Comparison of ENCODE assay signal across 8 mouse cellular contexts in the genomic region with DNA sequence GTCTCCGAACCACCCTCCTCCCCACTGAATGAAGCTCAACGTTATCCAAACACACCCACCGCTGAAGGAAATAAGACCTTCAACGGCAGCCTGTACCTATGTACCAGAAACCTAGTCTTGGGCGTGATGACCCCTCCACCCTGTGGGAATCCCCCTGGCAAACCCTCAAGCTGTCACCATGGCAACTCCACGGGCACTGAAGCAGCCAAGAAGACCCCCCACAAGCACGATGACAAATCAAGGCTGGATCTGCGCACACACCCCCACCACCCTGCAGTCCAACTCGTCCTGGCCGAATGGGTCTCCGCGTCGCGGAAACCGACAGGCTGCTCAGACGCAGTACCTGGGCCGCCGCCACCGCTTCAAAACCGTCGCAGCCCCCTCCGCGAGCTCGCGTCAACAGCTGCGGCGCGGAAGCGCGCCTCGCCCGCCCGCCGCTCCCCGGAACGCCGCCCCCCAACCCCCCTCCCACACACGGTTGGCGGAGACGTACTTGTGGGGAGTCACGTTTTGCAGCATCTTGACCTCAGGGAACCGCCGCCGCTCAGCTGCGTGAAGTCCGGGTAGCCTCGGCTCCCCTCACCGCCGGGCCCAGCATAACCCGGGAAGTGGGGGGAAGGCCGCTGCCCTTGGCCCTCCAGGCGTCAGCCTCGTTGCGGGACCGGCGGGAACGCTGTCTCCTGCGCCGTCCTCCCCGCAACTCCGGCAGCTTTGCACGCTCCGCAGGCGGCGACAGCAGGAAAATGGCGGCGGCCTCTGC. TPM values are rescaled to one million over a fixed set of nuclear protein-coding genes. Genes with fewer than 3 reads are reported as not detected.
DNase-seq lines count a peak whose midpoint lies in the region; ATAC-seq and TF ChIP-seq lines count a peak whose summit lies in the region.

No protein-coding gene starts in this region.

- WGBS in forebrain, embryonic 14.5 days = under 1% methylated on average over 60 of the region's 67 CpGs
- WGBS in hindbrain, embryonic 16.5 days = under 1% methylated on average over 55 of the region's 67 CpGs
- WGBS in liver, embryonic 14.5 days (ENCODE audit: insufficient replicate concordance) = under 1% methylated on average over 65 of the region's 67 CpGs
- WGBS in neural tube, embryonic 15.5 days = under 1% methylated on average over 67 of the region's 67 CpGs

- H3K27me3 ChIP-seq in forebrain, embryonic 14.5 days (replicated peaks; ENCODE audit: control insufficient read depth, insufficient read depth, low read length) = no peaks in the 10 kb centered on the region
- no peaks in the 10 kb centered on the region for H3K27me3 ChIP-seq in hindbrain, embryonic 16.5 days (replicated peaks; ENCODE audit: control insufficient read depth, insufficient read depth, low read length)
- H3K27me3 ChIP-seq in liver, embryonic 14.5 days (ENCODE audit: control insufficient read depth, insufficient read depth, low read length) = no peaks in the 10 kb centered on the region
- no peaks in the 10 kb centered on the region for H3K27me3 ChIP-seq in neural tube, embryonic 15.5 days (replicated peaks)

- no peak for TF ChIP-seq CTCF in liver, embryonic 14.5 days (IDR thresholded peaks at IDR 0.05; ENCODE audit: low read depth)

- no peak for ATAC-seq in forebrain, embryonic 14.5 days
- ATAC-seq in hindbrain, embryonic 16.5 days = no peak
- ATAC-seq in liver, embryonic 14.5 days (ENCODE audit: insufficient read depth) = no peak
- no peak for ATAC-seq in neural tube, embryonic 15.5 days (ENCODE audit: low FRiP score)
- ATAC-seq in megakaryocyte progenitor cell, adult 5-6 weeks (replicated peaks; ENCODE audit: poor library complexity) = no peak

- peaks cover 13% of the 10 kb centered on the region for H3K4me1 ChIP-seq in forebrain, embryonic 14.5 days (ENCODE audit: control insufficient read depth, insufficient read depth, low read length)
- peaks cover 12% of the 10 kb centered on the region for H3K4me1 ChIP-seq in hindbrain, embryonic 16.5 days (ENCODE audit: control insufficient read depth, insufficient read depth, low read depth, low read length)
- peaks cover 9 to 16% of the 10 kb centered on the region in 2 experiments for H3K4me1 ChIP-seq in liver, embryonic 14.5 days (replicated peaks; ENCODE audit: control insufficient read depth in 2 of 2, insufficient read depth in 2 of 2, low read length in 1 of 2)
- peaks cover 30% of the 10 kb centered on the region for H3K4me1 ChIP-seq in neural tube, embryonic 15.5 days

- H3K27ac ChIP-seq in forebrain, embryonic 14.5 days (ENCODE audit: low read depth, low read length) = peak overlapping the region; percentile 100
- peak overlapping the region; percentile 100 for H3K27ac ChIP-seq in hindbrain, embryonic 16.5 days (ENCODE audit: low read depth, low read length)
- H3K27ac ChIP-seq in liver, embryonic 14.5 days = peak overlapping the region; percentile 55
- peak overlapping the region; percentile 100 for H3K27ac ChIP-seq in neural tube, embryonic 15.5 days (replicated peaks)

- peak overlapping the region; percentile 98 for H3K4me2 ChIP-seq in forebrain, embryonic 14.5 days (ENCODE audit: low read length)
- H3K4me2 ChIP-seq in hindbrain, embryonic 16.5 days (ENCODE audit: low read length) = peak overlapping the region; percentile 84
- peak overlapping the region; percentile 97 for H3K4me2 ChIP-seq in liver, embryonic 14.5 days (ENCODE audit: low read depth)
- peak overlapping the region; percentile 89 for H3K4me2 ChIP-seq in neural tube, embryonic 15.5 days

- H3K9ac ChIP-seq in forebrain, embryonic 14.5 days (ENCODE audit: low read length) = peak overlapping the region; percentile 95
- H3K9ac ChIP-seq in hindbrain, embryonic 16.5 days (ENCODE audit: low read depth, low read length) = peak overlapping the region; percentile 84
- peak overlapping the region; percentile 92 for H3K9ac ChIP-seq in liver, embryonic 14.5 days (replicated peaks)
- H3K9ac ChIP-seq in neural tube, embryonic 15.5 days (replicated peaks) = peak overlapping the region; percentile 89

- H3K36me3 ChIP-seq in forebrain, embryonic 14.5 days (ENCODE audit: control insufficient read depth, insufficient read depth, low read length) = peaks cover 54% of the 10 kb centered on the region
- peaks cover 31% of the 10 kb centered on the region for H3K36me3 ChIP-seq in hindbrain, embryonic 16.5 days (ENCODE audit: control insufficient read depth, insufficient read depth, low read length)
- H3K36me3 ChIP-seq in liver, embryonic 14.5 days (replicated peaks; ENCODE audit: control insufficient read depth, insufficient read depth, low read depth) = peaks cover 55% of the 10 kb centered on the region
- H3K36me3 ChIP-seq in neural tube, embryonic 15.5 days = peaks cover 38% of the 10 kb centered on the region

- TF ChIP-seq EP300 in liver, embryonic 14.5 days (IDR thresholded peaks at IDR 0.05; ENCODE audit: low read depth) = no peak

- peak; percentile 45 to 71 for DNase-seq in left cerebral cortex, postnatal 25 days (ENCODE audit: low spot score in 2 of 2)
- DNase-seq in left cerebral cortex, adult 8-10 months (ENCODE audit: low spot score in 2 of 2) = no peak
- peak; percentile 48 for DNase-seq in brain, adult 2 months (ENCODE audit: low read depth, low spot score)
- DNase-seq in forebrain, embryonic 14.5 days (ENCODE audit: low spot score) = peak; percentile 62
- DNase-seq in liver, embryonic 14.5 days (ENCODE audit: low read depth in 3 of 3, low spot score in 3 of 3) = no peak

- H3K4me3 ChIP-seq in forebrain, embryonic 14.5 days (ENCODE audit: low read depth, low read length) = peak overlapping the region; percentile 99
- H3K4me3 ChIP-seq in hindbrain, embryonic 16.5 days (ENCODE audit: low read length) = peak overlapping the region; percentile 86
- peak overlapping the region; percentile 88 to 97 for H3K4me3 ChIP-seq in liver, embryonic 14.5 days (ENCODE audit: insufficient read depth in 1 of 2, low read depth in 2 of 2, low read length in 2 of 2)
- peak overlapping the region; percentile 82 for H3K4me3 ChIP-seq in neural tube, embryonic 15.5 days (replicated peaks)

- intact Hi-C loops in left cerebral cortex, postnatal 25 days (cut with DNase I) = loop anchor here (5.0 kb wide), 2 partner anchors 86 to 779 kb away; a partner anchor contains a TSS

- no peaks in the 10 kb centered on the region for H3K9me3 ChIP-seq in forebrain, embryonic 14.5 days (replicated peaks; ENCODE audit: control insufficient read depth, low read length)
- H3K9me3 ChIP-seq in hindbrain, embryonic 16.5 days (ENCODE audit: control insufficient read depth, low read length) = no peaks in the 10 kb centered on the region
- no peaks in the 10 kb centered on the region for H3K9me3 ChIP-seq in liver, embryonic 14.5 days (ENCODE audit: control insufficient read depth, low read length)
- no peaks in the 10 kb centered on the region for H3K9me3 ChIP-seq in neural tube, embryonic 15.5 days (replicated peaks)

RNA-seq across cellular contexts. Expression of a gene that starts 1.0 kb away (rescaled TPM):
- 10 to 100 TPM; 26.0 to 26.5 TPM for total RNA-seq in left cerebral cortex, postnatal 25 days (2021)
- 10 to 100 TPM; 20.7 to 35.3 (median 30.7) TPM for total RNA-seq in left cerebral cortex, adult 8-10 months (2022)
- polyA plus RNA-seq in forebrain, embryonic 14.5 days (2014; fragmentation: Nextera tagmentation; extraction: Ambion mirVana) = 11.0 and 11.6 TPM in 2 replicates
- 20.5 and 20.9 TPM in 2 replicates for polyA plus RNA-seq in hindbrain, embryonic 16.5 days (2015; fragmentation: Nextera tagmentation; extraction: Ambion mirVana)
- polyA plus RNA-seq in liver, embryonic 14.5 days (2012; rRNA removed) = 2.5 and 3.1 TPM in 2 replicates
- polyA plus RNA-seq in liver, embryonic 14.5 days (2014; fragmentation: Nextera tagmentation; extraction: Ambion mirVana) = 4.4 and 5.5 TPM in 2 replicates
- 19.8 and 31.3 TPM in 2 replicates for polyA plus RNA-seq in neural tube, embryonic 15.5 days (2015; fragmentation: Nextera tagmentation; extraction: Ambion mirVana)
- total RNA-seq in megakaryocyte progenitor cell, adult 5-6 weeks (2015) = 72.0 and 74.5 TPM in 2 replicates
- 56.5 and 61.1 TPM in 2 replicates for total RNA-seq in megakaryocyte progenitor cell, adult 5-6 weeks (2017)

RNA-seq across cellular contexts. Expression of a gene that starts 4.1 kb away (rescaled TPM):
- total RNA-seq in left cerebral cortex, postnatal 25 days (2021) = 100 to 1,000 TPM; 178 to 192 TPM
- 100 to 1,000 TPM; 181 to 210 (median 190) TPM for total RNA-seq in left cerebral cortex, adult 8-10 months (2022)
- 118 and 137 TPM in 2 replicates for polyA plus RNA-seq in forebrain, embryonic 14.5 days (2014; fragmentation: Nextera tagmentation; extraction: Ambion mirVana)
- polyA plus RNA-seq in hindbrain, embryonic 16.5 days (2015; fragmentation: Nextera tagmentation; extraction: Ambion mirVana) = 98.5 and 123 TPM in 2 replicates
- polyA plus RNA-seq in liver, embryonic 14.5 days (2012; rRNA removed) = 46.8 and 48.7 TPM in 2 replicates
- polyA plus RNA-seq in liver, embryonic 14.5 days (2014; fragmentation: Nextera tagmentation; extraction: Ambion mirVana) = 28.8 and 37.5 TPM in 2 replicates
- 115 and 122 TPM in 2 replicates for polyA plus RNA-seq in neural tube, embryonic 15.5 days (2015; fragmentation: Nextera tagmentation; extraction: Ambion mirVana)
- 269 and 306 TPM in 2 replicates for total RNA-seq in megakaryocyte progenitor cell, adult 5-6 weeks (2015)
- 260 and 284 TPM in 2 replicates for total RNA-seq in megakaryocyte progenitor cell, adult 5-6 weeks (2017)

RNA-seq across cellular contexts. Expression of a gene that starts 24.8 kb away (rescaled TPM):
- under 1 TPM; 0.46 to 0.92 TPM for total RNA-seq in left cerebral cortex, postnatal 25 days (2021)
- total RNA-seq in left cerebral cortex, adult 8-10 months (2022) = 1 to 10 TPM in 3 of 4 experiments, under 1 TPM in 1; 0.84 to 3.5 (median 2.0) TPM
- 0.18 and 0.36 TPM in 2 replicates for polyA plus RNA-seq in forebrain, embryonic 14.5 days (2014; fragmentation: Nextera tagmentation; extraction: Ambion mirVana)
- polyA plus RNA-seq in hindbrain, embryonic 16.5 days (2015; fragmentation: Nextera tagmentation; extraction: Ambion mirVana) = 0.25 and 0.28 TPM in 2 replicates
- 0.40 and 0.58 TPM in 2 replicates for polyA plus RNA-seq in liver, embryonic 14.5 days (2012; rRNA removed)
- polyA plus RNA-seq in liver, embryonic 14.5 days (2014; fragmentation: Nextera tagmentation; extraction: Ambion mirVana) = 0.13 and 0.33 TPM in 2 replicates
- polyA plus RNA-seq in neural tube, embryonic 15.5 days (2015; fragmentation: Nextera tagmentation; extraction: Ambion mirVana) = 0.17 and 5.5 TPM in 2 replicates
- total RNA-seq in megakaryocyte progenitor cell, adult 5-6 weeks (2015) = 3.9 and 5.8 TPM in 2 replicates
- total RNA-seq in megakaryocyte progenitor cell, adult 5-6 weeks (2017) = 6.7 and 8.5 TPM in 2 replicates

RNA-seq across cellular contexts. Expression of a gene that starts 26.2 kb away (rescaled TPM):
- under 1 TPM in 1 of 2 experiments, not detected in 1; 0.34 TPM for total RNA-seq in left cerebral cortex, postnatal 25 days (2021)
- total RNA-seq in left cerebral cortex, adult 8-10 months (2022) = 1 to 10 TPM in 2 of 4 experiments, under 1 TPM in 1, not detected in 1; 0.44 to 2.2 (median 1.7) TPM
- 0.22 TPM in 1 of 2 replicates, not detected in the other for polyA plus RNA-seq in forebrain, embryonic 14.5 days (2014; fragmentation: Nextera tagmentation; extraction: Ambion mirVana)
- 0.14 TPM in 1 of 2 replicates, not detected in the other for polyA plus RNA-seq in hindbrain, embryonic 16.5 days (2015; fragmentation: Nextera tagmentation; extraction: Ambion mirVana)
- 0.45 and 0.51 TPM in 2 replicates for polyA plus RNA-seq in liver, embryonic 14.5 days (2012; rRNA removed)
- 0.29 and 0.51 TPM in 2 replicates for polyA plus RNA-seq in liver, embryonic 14.5 days (2014; fragmentation: Nextera tagmentation; extraction: Ambion mirVana)
- polyA plus RNA-seq in neural tube, embryonic 15.5 days (2015; fragmentation: Nextera tagmentation; extraction: Ambion mirVana) = 0.19 and 2.5 TPM in 2 replicates
- 7.7 and 9.6 TPM in 2 replicates for total RNA-seq in megakaryocyte progenitor cell, adult 5-6 weeks (2015)
- total RNA-seq in megakaryocyte progenitor cell, adult 5-6 weeks (2017) = 2.7 TPM in 2 replicates

RNA-seq across cellular contexts. Expression of a gene that starts 34.6 kb away (rescaled TPM):
- total RNA-seq in left cerebral cortex, postnatal 25 days (2021) = 1 to 10 TPM in 1 of 2 experiments, under 1 TPM in 1; 0.94 to 1.5 TPM
- total RNA-seq in left cerebral cortex, adult 8-10 months (2022) = 1 to 10 TPM; 2.2 to 7.1 (median 3.5) TPM
- 0.66 and 1.2 TPM in 2 replicates for polyA plus RNA-seq in forebrain, embryonic 14.5 days (2014; fragmentation: Nextera tagmentation; extraction: Ambion mirVana)
- polyA plus RNA-seq in hindbrain, embryonic 16.5 days (2015; fragmentation: Nextera tagmentation; extraction: Ambion mirVana) = 0.68 and 1.5 TPM in 2 replicates
- 1.2 TPM in 2 replicates for polyA plus RNA-seq in liver, embryonic 14.5 days (2012; rRNA removed)
- 0.79 and 0.86 TPM in 2 replicates for polyA plus RNA-seq in liver, embryonic 14.5 days (2014; fragmentation: Nextera tagmentation; extraction: Ambion mirVana)
- 0.29 and 4.2 TPM in 2 replicates for polyA plus RNA-seq in neural tube, embryonic 15.5 days (2015; fragmentation: Nextera tagmentation; extraction: Ambion mirVana)
- 36.2 and 39.4 TPM in 2 replicates for total RNA-seq in megakaryocyte progenitor cell, adult 5-6 weeks (2015)
- total RNA-seq in megakaryocyte progenitor cell, adult 5-6 weeks (2017) = 47.0 and 60.3 TPM in 2 replicates

Comparison
In these comparisons a context has a peak if more than half of its experiments do, and no peak if none do; other contexts are left out.
1. DNase-seq: peak in left cerebral cortex, postnatal 25 days (2 of 2), brain, adult 2 months (single experiment) and forebrain, embryonic 14.5 days (single experiment); none in left cerebral cortex, adult 8-10 months (0 of 2) and liver, embryonic 14.5 days (0 of 3).
2. Peak in every context shown above with its lines, with median percentiles within 50 percentile points of each other: H3K27ac ChIP-seq, H3K4me2 ChIP-seq, H3K4me3 ChIP-seq and H3K9ac ChIP-seq.